Mouse (Mus musculus): ENCODE measurements at regions not wholly inside any gene's neighbourhood (a gene's known extent, or its start where the extent isn't known, plus 50 kb on each side); places are given as distances from the start of the nearest gene placed in this dataset.

- no peaks in the 10 kb centered on the region for H3K4me1 ChIP-seq (ENCODE audit: control insufficient read depth, insufficient read depth, low read length)
- no peak overlapping the region for H3K4me3 ChIP-seq (ENCODE audit: insufficient read depth, low read length)
- no peak overlapping the region for H3K27ac ChIP-seq (ENCODE audit: insufficient read depth, low read length)
- no peak for TF ChIP-seq CTCF (IDR thresholded peaks at IDR 0.05; ENCODE audit: borderline replicate concordance, insufficient read depth, low read length)
- TF ChIP-seq POLR2A (IDR thresholded peaks at IDR 0.05; ENCODE audit: low read depth, low read length) = no peak
These were observed 201.5 kb upstream of the Afdn start for GRCm38 (mm10) chr17:13558863-13559262.

GRCm38 (mm10) chr17:13561342-13561741 lies 199.0 kb upstream of the Afdn start:
- no peak overlapping the region for H3K4me3 ChIP-seq (ENCODE audit: insufficient read depth, low read length)
- H3K4me1 ChIP-seq (ENCODE audit: control insufficient read depth, insufficient read depth, low read length) = no peaks in the 10 kb centered on the region
- no peak for TF ChIP-seq POLR2A (IDR thresholded peaks at IDR 0.05; ENCODE audit: low read depth, low read length)
- no peak for TF ChIP-seq CTCF (IDR thresholded peaks at IDR 0.05; ENCODE audit: borderline replicate concordance, insufficient read depth, low read length)
- no peak overlapping the region for H3K27ac ChIP-seq (ENCODE audit: insufficient read depth, low read length)

GRCm38 (mm10) chr17:13562974-13563373 lies 197.4 kb upstream of the Afdn start:
- no peaks in the 10 kb centered on the region for H3K4me1 ChIP-seq (ENCODE audit: control insufficient read depth, insufficient read depth, low read length)
- TF ChIP-seq POLR2A (IDR thresholded peaks at IDR 0.05; ENCODE audit: low read depth, low read length) (no peak), CTCF (IDR thresholded peaks at IDR 0.05; ENCODE audit: borderline replicate concordance, insufficient read depth, low read length) (no peak)
- no peak overlapping the region for H3K4me3 ChIP-seq (ENCODE audit: insufficient read depth, low read length)
- H3K27ac ChIP-seq (ENCODE audit: insufficient read depth, low read length) = no peak overlapping the region

- TF ChIP-seq CTCF (IDR thresholded peaks at IDR 0.05; ENCODE audit: borderline replicate concordance, insufficient read depth, low read length) (no peak), POLR2A (IDR thresholded peaks at IDR 0.05; ENCODE audit: low read depth, low read length) (no peak)
- H3K4me1 ChIP-seq (ENCODE audit: control insufficient read depth, insufficient read depth, low read length) = no peaks in the 10 kb centered on the region
These were observed 195.5 kb upstream of the Afdn start for GRCm38 (mm10) chr17:13564800-13565199.

GRCm38 (mm10) chr17:13566680-13567079 lies 193.7 kb upstream of the Afdn start:
- no peak overlapping the region for H3K27ac ChIP-seq (ENCODE audit: insufficient read depth, low read length)
- TF ChIP-seq POLR2A (IDR thresholded peaks at IDR 0.05; ENCODE audit: low read depth, low read length) = no peak
- no peak for TF ChIP-seq CTCF (IDR thresholded peaks at IDR 0.05; ENCODE audit: borderline replicate concordance, insufficient read depth, low read length)
- no peaks in the 10 kb centered on the region for H3K4me1 ChIP-seq (ENCODE audit: control insufficient read depth, insufficient read depth, low read length)
- no peak overlapping the region for H3K4me3 ChIP-seq (ENCODE audit: insufficient read depth, low read length)

More at GRCm38 (mm10) chr17:13564800-13565199, 195.5 kb upstream of the Afdn start:
- Histone ChIP-seq H3K27ac (ENCODE audit: insufficient read depth, low read length) (no peak overlapping the region), H3K4me3 (ENCODE audit: insufficient read depth, low read length) (no peak overlapping the region)

- H3K4me3 ChIP-seq (ENCODE audit: insufficient read depth, low read length) = no peak overlapping the region
- H3K4me1 ChIP-seq (ENCODE audit: control insufficient read depth, insufficient read depth, low read length) = no peaks in the 10 kb centered on the region
- H3K27ac ChIP-seq (ENCODE audit: insufficient read depth, low read length) = no peak overlapping the region
- TF ChIP-seq POLR2A (IDR thresholded peaks at IDR 0.05; ENCODE audit: low read depth, low read length) (no peak), CTCF (IDR thresholded peaks at IDR 0.05; ENCODE audit: borderline replicate concordance, insufficient read depth, low read length) (no peak)
These were observed 193.2 kb upstream of the Afdn start for GRCm38 (mm10) chr17:13567183-13567582.

- TF ChIP-seq CTCF (IDR thresholded peaks at IDR 0.05; ENCODE audit: borderline replicate concordance, insufficient read depth, low read length) (no peak), POLR2A (IDR thresholded peaks at IDR 0.05; ENCODE audit: low read depth, low read length) (no peak)
- Histone ChIP-seq H3K4me1 (ENCODE audit: control insufficient read depth, insufficient read depth, low read length) (no peaks in the 10 kb centered on the region), H3K4me3 (ENCODE audit: insufficient read depth, low read length) (no peak overlapping the region), H3K27ac (ENCODE audit: insufficient read depth, low read length) (no peak overlapping the region)
These were observed 189.5 kb upstream of the Afdn start for GRCm38 (mm10) chr17:13570796-13571195.

GRCm38 (mm10) chr17:13572204-13572833 lies 188.0 kb upstream of the Afdn start:
- Histone ChIP-seq H3K4me1 (ENCODE audit: control insufficient read depth, insufficient read depth, low read length) (no peaks in the 10 kb centered on the region), H3K27ac (ENCODE audit: insufficient read depth, low read length) (no peak overlapping the region), H3K4me3 (ENCODE audit: insufficient read depth, low read length) (no peak overlapping the region)
- TF ChIP-seq POLR2A (IDR thresholded peaks at IDR 0.05; ENCODE audit: low read depth, low read length) (no peak), CTCF (IDR thresholded peaks at IDR 0.05; ENCODE audit: borderline replicate concordance, insufficient read depth, low read length) (no peak)

- no peak for TF ChIP-seq CTCF (IDR thresholded peaks at IDR 0.05; ENCODE audit: borderline replicate concordance, insufficient read depth, low read length)
- no peak for TF ChIP-seq POLR2A (IDR thresholded peaks at IDR 0.05; ENCODE audit: low read depth, low read length)
- Histone ChIP-seq H3K27ac (ENCODE audit: insufficient read depth, low read length) (no peak overlapping the region), H3K4me1 (ENCODE audit: control insufficient read depth, insufficient read depth, low read length) (no peaks in the 10 kb centered on the region)
These were observed 187.3 kb upstream of the Afdn start for GRCm38 (mm10) chr17:13573036-13573435.

GRCm38 (mm10) chr17:13574122-13574521 lies 186.2 kb upstream of the Afdn start:
- TF ChIP-seq POLR2A (IDR thresholded peaks at IDR 0.05; ENCODE audit: low read depth, low read length) (no peak), CTCF (IDR thresholded peaks at IDR 0.05; ENCODE audit: borderline replicate concordance, insufficient read depth, low read length) (no peak)
- Histone ChIP-seq H3K4me3 (ENCODE audit: insufficient read depth, low read length) (no peak overlapping the region), H3K27ac (ENCODE audit: insufficient read depth, low read length) (no peak overlapping the region), H3K4me1 (ENCODE audit: control insufficient read depth, insufficient read depth, low read length) (no peaks in the 10 kb centered on the region)

More at GRCm38 (mm10) chr17:13573036-13573435, 187.3 kb upstream of the Afdn start:
- no peak overlapping the region for H3K4me3 ChIP-seq (ENCODE audit: insufficient read depth, low read length)
